Mouse (Mus musculus) T-cell, adult 2 months (primary cell): ENCODE measurements around the gene Zfp764.
A peak's percentile ranks its signal among the peaks of the same experiment; 100 is the strongest.
"Not testable (repeated sequence)": the region's sequence is repeated elsewhere in the genome, so short reads cannot be mapped to it uniquely, and the experiment has no call there.

Experiments used
- DNase-seq: peaks from one replicate; pipeline ENCODE4 v3.0.0; 2022; ENCODE audit warnings: low spot score

Zfp764 gene

DNA sequence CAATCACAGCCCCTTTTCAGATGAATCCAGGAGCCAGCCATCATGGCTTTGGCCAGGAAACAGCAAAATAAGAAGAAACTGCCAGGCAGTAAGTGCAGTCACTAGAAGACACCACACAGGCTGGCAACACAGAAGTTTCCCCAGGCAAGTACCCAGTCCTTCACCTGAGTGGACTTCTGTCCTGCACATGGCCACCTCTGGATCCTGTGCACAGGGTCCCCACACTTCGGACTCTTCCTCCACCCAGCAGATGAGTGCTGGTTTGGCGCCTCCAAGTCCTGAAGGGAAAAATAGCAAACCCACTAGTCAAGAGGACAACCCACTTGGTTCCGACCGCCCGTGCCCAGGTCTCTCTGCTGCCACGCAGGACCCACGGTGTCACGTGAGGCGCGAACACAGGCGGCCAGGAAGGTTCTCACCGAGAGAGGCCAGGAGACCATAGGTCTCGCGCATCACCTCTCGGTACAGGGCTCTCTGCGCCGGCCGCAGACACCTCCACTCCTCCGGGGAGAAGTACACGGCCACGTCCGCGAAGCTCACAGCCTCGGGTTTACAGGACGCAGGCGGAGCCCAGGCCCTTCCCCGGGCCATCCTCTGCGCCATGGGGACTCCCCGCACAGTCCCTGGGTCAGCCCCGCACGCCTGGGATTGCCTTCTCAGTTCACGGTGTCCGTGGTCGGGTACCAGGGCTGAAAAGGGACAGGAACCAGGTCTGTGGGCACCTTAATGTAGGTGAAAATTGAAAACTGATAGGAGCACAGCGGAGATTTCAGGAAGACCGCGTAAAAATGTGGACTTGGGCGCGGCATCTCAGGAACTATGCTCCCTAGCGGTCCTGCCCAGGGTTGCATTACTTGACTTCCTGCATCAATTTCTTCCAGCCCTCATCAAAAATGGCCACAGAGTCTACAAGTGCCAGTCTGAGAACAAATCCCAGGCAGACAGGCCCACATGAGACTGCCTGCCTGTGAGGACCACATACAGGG lies at the start of gene Zfp764:
Zfp764 (minus strand) TSS at position 821 of the 986 bp plus-strand sequence.
- DNase-seq: peak; percentile 83

DNA sequence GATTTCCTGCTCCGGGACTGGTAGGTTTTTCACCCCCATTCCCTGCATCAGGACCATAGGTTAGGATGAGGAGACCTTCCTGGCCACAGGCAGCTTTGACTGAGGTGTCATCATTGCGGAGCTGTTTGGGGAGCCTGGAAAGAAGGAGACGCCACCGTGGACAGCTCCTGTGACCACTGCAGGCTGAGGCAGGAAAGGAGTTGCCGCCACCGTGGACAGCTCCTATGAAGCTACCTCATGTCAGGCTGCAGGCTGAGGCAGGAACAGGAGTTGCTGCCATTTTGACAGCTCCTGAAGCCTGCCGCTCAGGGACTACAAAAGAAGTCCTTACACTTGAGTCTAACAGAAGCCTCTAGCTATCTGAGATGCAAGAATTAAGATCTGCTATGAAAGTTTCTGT lies 48.3 kb upstream of the Zfp764 start:
- no peak for DNase-seq

DNA sequence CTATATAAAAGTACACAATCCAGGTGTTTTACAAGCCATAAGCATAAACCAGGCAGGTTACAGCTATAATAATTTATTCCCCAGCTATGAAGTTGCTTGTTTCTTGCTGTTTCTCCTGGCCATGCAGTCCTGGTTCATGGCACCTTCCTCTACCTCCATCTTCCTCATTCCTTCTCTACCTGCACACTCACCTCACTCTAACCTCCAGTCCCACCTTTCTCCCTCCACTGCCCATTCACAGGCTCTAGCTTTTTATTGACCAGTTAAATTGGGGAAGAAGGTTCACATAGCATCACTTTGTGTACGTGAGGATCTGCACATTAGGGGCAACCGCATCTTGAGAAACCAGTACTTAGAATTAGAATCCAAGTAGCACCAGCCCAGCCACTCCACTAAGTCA lies 46.4 kb upstream of the Zfp764 start:
- no peak for DNase-seq

DNA sequence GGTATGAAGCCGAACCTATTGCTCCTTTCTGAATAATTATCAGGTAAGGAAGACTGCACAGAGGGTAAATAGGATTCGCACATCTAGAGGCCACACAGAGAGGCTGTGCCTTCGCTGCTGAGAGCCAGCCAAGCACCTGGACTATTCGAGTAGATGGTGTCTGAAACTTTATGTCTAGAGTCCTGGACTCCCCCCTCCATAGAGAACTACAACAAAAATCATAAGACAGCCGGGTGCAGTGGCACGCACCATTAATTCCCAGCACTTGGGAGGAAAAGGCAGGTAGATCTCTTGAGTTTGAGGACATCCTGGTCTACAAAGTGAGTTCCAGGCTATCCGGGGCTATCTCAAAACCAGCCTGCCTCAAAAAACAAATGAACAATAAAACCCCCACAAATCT lies 43.3 kb upstream of the Zfp764 start:
- no peak for DNase-seq

DNA sequence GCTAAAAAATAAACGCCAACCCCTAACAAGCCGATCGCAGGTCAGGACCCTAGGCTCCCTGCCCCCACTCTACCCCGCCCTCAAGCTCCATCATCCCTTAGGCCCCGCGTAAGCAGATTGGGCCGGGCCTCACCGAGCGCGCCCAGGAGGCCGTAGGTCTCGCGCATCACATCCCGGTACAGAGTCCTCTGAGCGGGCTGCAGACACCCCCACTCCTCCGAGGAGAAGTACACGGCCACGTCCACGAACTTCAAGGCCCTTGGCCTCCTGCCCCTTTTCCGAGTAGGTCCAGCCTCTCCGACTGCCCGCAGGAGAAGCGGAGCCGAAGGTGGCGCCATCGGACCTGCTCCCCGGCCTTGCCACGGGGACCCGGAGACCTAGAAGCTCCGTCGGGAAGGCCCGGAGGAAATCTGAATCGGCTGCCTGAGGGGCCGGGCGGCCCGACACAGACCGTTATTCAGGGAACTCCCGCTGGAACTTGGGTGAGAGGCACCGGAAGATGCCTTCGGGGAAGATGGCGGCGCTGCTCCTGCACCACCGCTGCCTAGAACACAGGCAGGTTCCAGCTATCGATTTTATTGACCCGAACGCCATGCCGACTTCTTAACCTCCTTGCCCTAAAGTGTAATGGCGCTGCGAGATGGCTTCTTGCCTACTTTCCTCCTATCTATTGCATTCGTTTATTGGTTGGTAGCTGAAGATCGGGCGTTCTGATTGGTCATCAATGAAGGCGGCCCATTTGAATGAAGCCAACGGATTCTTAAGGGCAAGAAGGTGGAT lies 42.1 kb upstream of the Zfp764 start, which contains the start of gene Zfp689:
Zfp689 (minus strand) TSS at position 638 of the 780 bp plus-strand sequence.
- DNase-seq: peak; percentile 94

DNA sequence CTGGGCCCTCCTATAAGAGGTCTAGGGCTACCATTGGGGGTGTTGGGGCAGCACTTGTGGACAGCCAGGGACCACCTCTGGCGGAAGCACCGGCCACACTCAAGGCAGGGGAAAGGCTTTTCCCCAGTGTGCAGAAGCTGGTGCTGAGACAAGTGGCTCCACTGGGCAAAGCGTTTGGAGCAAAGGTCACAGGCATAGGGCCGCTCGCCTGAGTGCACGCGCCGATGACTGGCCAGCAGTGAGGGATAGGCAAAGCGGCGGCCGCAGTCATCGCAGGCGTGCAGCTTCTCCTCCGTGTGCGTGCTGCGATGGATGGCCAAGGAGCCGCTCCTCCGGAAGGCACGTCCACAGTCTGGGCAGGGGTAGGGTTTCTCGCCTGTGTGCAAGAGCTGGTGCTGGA lies 37.4 kb upstream of the Zfp764 start:
- no peak for DNase-seq

DNA sequence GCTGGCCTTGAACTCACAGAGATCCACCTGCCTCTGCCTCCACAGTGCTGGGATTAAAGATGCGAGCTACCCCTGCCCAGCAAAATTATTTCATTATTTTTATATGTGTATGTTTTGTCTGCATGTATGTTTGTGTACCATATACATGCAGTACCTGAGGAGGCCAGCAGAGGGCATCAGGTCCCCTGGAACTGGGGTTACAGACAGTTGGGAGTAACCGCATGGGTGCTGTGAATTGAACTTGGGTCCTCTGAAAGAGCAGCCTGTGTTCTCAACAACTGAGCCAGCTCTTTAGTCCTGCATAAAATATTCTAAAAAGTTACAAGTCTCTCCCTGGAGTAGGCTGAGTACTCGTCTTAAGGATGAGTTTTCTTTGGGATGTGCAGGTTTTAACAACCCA lies 31.1 kb upstream of the Zfp764 start:
- peak; percentile 31 for DNase-seq

DNA sequence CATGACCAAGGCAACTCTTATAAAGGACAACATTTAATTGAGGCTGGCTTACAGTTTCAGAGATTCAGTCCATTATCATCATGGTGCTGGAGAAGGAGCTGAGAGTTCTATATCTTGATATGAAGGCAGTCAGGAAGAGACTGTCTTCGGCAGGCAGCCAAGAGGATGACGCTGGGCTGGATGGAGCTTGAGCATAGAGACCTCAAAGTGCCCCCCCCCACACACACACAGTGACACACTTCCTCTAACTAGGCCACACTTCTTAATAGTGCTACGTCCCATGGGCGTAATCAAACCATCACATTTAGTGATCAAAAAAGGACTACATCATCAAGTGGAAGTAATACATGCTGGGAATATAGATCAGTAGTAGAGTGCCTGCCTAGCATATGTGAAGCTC lies 28.6 kb upstream of the Zfp764 start:
- no peak for DNase-seq

DNA sequence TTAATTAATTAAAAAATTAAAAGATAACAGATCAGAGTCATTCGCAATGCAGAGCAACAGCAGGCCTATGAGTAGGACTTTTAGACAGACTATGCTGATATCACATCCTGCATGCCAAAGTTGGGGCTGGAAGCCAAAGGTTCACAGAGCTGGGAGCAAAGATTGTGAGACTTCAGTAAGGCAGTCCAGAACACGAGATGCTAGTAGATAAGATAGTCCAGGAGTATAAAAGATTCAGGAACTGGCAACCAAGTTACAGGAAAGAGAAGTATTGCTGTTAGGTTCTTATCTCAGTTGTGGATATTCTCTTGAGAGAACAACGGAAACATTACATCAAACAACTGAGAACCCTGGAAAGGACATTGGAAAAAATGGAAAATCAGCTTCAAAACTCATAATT lies 19.7 kb upstream of the Zfp764 start:
- DNase-seq: no peak

DNA sequence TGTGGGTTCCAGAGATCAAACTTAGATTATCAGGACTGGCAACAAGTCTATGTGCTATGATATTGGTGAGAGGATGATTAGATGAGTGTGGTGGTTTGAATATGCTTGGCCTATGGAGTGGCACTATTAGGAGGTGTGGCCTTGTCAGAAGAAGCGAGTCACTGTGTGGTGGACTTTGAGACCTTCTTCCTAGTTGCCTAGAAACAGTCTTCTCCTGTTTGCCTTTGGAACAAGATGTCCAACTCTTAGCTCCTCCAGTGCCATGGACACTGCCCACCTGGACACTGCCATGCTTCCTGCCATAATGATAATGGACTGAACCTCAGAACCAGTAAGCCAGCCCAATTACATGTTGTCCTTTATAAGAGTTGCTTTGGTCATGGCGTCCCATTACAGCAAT lies 19.3 kb upstream of the Zfp764 start:
- DNase-seq: no peak

DNA sequence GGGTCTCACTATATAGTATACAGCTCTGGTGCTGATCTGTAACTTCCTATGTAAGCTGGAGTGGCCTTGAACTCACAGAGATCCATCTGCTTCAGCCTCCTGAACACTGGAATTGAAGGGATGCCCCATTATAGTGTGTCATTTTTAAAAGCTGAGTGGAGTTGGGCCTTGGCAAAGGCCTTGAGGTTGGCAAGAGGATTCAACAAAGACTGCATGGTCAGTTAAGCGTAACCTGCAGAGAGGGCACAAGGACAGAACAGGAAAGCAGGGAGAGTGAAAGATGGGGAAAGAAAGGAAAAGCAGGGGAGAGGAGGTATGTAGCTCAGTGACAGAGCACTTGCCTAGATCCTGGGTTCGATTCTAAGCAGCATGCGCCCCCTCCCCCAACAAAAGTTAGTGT lies 18.7 kb upstream of the Zfp764 start:
- no peak for DNase-seq

DNA sequence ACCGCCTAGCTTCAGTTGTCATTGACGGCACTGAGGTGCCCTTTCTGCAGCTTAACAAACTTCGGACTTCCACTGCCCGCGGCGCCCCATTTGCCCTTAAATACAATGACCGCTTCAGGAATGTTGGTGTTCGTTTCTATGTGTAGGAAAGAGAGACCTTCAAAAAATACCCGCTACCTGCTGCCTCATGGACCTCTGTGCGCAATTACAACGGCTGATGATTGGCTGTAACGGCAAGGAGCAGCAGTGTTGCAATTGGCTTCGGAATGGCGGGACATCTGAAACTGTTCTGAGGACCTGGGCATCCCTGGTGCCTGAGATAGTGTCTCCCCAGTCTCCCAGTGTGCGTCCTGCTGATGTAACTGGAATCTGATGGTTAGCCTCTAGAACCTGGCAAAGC lies 15.6 kb upstream of the Zfp764 start:
- peak; percentile 14 for DNase-seq

DNA sequence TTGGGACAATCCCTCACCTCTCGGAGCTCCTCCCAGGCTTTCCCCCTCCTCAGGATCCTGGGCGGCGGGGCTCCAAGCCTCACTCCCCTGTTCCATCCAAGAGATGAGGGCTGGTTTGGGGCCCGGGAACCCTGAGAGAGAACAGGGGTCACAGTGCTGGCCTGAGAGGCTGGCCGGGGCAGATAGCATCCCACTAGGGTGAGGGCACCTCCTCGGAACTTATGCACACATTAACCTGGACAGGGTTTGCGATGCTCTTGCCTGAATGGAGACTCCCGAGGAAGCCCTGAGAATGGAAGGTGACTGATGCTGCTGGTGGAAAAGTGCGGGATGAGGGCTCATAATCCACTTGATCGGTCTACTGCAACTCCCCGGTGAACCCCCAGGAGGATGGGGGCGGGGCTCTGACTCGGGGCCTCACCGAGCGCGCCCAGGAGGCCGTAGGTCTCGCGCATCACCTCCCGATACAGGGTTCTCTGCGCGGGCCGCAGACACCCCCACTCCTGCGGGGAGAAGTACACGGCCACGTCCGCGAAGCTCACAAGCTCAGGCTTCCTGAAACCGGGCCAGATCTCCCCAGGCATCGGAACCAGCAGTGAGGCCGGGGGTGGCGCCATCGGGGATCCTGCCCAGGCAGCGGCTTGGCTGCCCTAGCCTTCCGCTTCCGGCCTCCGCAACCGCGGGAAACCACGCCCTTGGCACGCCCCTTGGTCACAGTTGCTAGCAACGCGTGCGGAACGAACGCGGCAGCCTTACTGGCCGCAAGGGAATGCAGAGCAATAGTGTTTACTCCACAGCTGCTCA lies 15.0 kb upstream of the Zfp764 start, which contains the start of gene Zfp688:
Zfp688 (minus strand) TSS at position 681 of the 804 bp plus-strand sequence.
- DNase-seq: peak; percentile 98

DNA sequence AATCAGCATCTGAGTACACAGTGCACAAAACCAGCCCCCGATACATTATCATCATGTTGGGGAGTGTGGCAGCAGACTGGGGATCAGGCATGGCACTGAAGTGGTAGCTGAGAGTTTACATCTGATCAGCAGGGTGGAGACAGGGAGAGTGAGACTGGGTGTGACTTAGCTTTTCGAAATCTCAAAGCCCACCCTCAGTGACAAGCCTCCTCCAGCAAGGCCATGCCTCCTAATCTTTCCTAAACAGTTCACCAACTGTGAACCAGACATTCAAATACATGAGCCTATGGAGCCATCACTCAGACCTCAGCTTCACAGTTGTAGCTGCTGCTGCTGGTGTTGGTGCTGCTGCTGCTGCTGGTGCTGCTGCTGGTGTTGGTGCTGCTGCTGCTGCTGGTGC lies 4.8 kb upstream of the Zfp764 start:
- DNase-seq: no peak

DNA sequence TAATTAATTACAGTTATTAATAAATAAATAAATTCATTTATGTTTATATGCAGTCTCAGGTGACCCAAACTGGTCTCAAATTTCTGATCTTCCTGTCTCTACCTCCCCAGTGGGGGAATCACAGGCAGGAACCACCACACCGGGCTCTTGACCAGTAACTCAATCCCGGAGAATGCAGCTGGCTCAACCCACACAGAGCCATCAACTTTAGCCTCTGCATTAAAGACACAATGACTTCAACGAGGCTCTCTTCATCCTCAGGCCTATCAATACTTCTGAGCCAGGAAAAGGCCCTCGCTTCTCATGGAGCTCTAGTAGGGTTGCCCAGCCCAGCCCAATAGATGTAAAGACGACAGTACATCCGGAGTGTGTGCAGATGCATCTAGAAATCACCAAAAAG lies 2.5 kb downstream of the Zfp764 start:
- DNase-seq: not testable (repeated sequence)

DNA sequence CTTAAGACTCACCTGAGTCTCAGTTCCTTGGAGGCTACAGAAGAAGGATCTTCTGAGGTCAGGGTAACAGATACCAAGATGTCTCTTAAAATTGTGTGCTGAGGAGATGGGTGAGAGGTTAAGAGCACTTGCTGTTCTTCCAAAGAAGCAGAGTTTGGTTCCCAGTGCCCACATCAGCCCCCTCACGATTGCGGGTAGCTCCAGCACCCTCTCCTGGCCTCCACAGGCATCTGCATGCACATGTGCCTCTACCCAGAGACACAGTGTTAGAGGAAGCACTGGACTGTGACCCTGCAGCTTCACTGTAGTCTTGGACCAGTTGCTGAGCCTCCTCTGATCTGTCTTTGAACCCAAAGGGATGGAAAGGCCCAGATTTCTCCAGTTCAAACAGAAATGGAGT lies 3.6 kb downstream of the Zfp764 start:
- DNase-seq: no peak

DNA sequence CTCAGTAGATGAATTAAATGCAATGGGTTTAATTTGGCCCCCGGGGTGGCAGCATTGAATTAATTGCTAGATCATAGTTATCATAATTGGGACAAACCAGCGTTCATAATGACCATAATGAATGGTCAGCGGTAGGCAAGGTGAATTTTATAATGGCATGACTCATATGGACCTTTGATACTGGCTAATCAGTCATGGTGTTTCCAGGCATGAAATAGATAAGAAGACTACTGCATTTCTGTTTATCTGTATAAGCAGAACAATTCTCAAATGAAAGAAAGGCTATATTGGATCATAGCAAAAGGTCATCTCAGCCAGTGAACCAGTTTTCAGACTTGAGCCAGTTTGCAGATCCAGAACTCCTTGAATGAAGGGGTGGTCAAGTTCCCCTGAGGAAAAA lies 6.3 kb downstream of the Zfp764 start:
- DNase-seq: no peak

DNA sequence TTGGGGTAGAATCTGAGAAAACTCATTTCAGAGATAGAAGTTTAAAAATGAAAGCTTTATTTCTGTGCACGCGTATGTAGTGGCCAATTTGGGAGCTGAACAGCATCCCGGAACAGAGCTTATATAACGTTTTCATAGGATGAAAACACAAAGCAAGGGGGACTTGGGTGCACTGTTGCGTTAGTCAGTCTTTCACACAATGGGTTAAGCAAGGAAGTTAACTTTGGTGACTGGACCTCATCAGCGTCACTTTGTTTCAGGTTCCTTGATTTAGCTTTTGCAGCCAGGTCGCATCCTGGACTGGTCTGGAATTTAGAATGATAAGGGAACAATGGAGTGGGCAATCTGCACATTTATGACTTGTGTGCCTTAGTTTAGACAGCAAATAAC lies 12.7 kb downstream of the Zfp764 start:
- DNase-seq: no peak

DNA sequence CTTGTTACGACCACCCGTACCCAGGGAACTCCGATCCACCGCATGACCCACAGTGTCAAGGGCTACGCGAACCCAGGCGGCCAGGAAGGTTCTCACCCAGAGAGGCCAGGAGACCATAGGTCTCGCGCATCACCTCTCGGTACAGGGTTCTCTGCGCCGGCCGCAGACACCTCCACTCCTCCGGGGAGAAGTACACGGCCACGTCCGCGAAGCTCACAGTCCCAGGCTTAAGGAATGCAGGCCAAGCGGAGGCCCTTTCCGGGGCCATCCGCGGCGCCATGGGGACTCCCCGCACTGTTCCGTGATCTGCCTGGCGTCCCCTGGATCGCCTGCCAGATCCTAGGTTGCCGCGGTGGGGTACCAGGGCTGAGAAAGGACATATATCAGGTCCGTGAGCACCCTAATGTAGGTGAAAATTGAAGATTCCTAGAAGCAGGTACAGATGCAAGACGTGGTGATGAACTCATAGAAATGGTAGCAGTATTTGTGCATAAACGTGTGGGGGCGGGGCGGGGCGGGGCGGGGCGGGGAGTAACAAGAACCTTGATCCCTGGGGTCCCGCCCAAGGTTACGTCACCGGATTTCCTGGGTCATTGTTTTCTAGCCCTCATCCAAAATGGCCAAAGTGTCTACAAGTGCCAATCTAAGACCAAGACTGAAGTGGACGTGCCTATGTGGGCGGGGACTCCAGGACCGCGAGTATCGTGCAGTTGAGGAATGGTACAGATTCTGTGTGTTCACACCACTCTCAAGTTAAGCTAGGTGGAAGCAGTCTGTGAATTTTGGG lies 13.3 kb downstream of the Zfp764 start, which contains the start of gene E430018J23Rik:
E430018J23Rik (minus strand) TSS at position 473 of the 787 bp plus-strand sequence.
- peak; percentile 92 for DNase-seq

DNA sequence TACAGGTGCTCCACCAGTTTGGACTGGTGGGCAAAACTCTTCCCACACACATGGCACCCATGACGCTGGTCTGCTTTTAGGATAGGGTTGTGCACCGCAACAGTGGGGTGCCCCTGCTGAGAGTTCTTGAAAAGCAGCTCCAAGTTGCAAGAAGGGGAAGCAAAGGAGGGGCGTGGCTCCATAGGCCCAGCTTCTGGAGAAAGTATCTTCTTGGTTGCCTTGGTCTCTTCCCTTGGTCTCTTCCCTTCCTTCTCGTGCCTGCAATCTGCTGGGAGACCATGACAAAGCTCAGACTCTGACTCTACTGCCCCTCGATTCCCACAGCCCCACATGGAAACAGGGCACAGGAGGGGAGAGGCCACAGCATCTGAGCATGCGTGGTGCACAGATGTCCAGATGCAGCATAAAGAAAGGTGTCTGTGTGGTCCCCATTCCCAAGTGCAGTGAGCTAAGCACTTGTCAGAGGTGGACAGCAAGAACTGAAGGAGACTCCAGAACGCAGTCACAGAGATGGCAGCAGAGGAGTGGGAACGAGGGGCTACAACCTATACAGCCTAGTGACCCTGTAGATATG lies 14.3 kb downstream of the Zfp764 start:
- DNase-seq: no peak

DNA sequence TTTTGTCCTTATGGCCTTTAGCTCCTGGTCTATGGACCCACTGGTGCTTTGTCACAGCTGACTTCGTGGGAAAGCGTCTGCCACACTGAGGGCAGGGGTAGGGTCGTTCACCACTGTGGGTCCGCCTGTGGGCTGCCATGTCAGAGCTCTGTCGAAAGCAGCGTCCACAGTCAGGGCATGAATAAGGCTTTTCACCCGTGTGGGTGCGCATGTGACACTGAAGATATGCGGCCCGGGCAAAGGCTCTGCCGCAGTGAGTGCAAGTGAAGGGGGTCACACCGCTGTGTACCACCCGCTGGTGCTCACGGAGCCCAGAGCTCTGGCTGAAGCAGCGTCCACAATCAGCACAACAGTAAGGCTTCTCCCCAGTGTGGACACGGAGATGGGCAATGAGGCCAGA lies 15.1 kb downstream of the Zfp764 start:
- no peak for DNase-seq
